Mouse (Mus musculus): ENCODE measurements around the gene Ttll5. TPM values are rescaled to one million over a fixed set of nuclear protein-coding genes. Genes with fewer than 3 reads are reported as not detected.

The Ttll5 gene
- 9.8 and 10.4 TPM in 2 replicates for polyA plus RNA-seq (2016; fragmentation: Nextera tagmentation; extraction: Ambion mirVana)

DNA sequence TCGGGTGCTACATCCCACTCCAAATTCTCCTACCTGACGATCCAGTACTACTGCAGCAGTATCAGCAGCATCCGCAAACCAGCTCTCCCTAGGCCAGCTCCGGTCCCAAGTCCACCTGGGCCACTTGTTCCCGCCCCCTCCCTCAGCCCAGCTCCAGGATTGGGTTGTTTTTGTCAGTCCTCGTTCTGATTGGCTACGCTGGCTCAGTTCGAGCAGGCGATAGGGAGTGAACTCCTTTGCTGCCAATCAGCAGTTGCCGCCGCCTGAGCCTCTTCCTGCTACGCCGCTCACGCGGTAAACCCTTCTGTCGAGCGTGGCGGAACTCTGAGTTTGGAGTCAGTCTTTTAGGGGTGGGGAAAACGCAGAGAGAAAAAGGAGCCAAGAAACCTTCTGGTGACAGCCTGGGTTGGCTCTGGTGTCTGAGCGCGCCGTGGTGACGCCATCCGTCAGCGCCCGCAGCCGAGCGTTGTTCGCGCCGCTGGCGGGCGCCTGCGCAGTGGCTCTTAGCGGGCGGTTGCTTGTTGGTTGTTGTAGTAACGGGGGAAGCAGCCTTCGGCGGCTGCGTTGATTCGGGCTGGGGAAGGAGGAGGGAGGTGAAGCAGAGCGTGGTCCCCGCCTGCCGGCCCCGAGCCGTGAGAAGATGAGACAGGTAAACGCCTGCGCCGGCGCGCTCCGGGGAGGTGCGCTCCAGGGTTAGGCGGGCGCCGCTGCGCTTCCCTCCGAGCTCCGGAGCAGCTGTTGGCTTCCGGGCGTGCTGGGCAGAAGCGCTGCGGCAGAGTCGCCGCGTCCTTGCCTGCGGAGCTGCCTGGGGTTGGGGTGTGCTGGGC, at the start of gene Ttll5, which contains the start of gene Erg28:
Gene Ttll5 (plus strand): TSS at position 222 of the 827 bp plus-strand sequence.
Gene Erg28 (minus strand): TSS at position 113 of the 827 bp plus-strand sequence.
- WGBS (ENCODE audit: insufficient replicate concordance): 1% methylated on average over 66 of the region's 67 CpGs
- Histone ChIP-seq H3K4me2 (peak within 1 kb of the TSS; percentile 83), H3K9ac (peak within 1 kb of the TSS; percentile 88), H3K9me3 (replicated peaks) (no peaks in the 10 kb centered on the region), H3K27me3 (replicated peaks) (no peaks in the 10 kb centered on the region), H3K4me1 (peaks cover 34% of the 10 kb centered on the region), H3K4me3 (peak within 1 kb of the TSS; percentile 85), H3K36me3 (peaks cover 57% of the 10 kb centered on the region), H3K27ac (peak within 1 kb of the TSS; percentile 97)
- peak; percentile 95 for ATAC-seq

DNA sequence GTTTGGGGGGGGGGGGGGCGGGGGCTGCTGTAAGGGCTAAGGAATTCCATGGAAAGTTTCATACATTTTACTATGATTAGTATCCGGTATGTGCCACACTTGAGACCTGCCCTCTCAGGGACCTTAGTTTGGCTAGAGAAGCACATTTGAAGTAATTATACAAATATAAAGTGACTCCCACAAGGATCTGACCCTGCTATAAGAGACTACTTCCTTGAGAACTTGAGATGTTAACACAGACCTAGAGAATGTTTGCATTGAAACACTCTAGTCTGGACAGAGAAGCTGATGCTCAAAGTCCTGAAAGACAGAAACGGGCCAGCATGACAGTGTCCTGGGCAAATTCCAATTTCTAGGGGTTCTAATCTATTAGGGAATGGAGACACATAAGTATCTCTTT, 45.5 kb upstream of the Ttll5 start:
- WGBS (ENCODE audit: insufficient replicate concordance): 53% methylated on average over 3 of the region's 3 CpGs
- Histone ChIP-seq H3K27ac (no peak overlapping the region), H3K9me3 (replicated peaks) (no peaks in the 10 kb centered on the region), H3K36me3 (no peaks in the 10 kb centered on the region), H3K4me1 (0 out of 2 replicates have a peak, but pooled peaks cover 5% of the 10 kb centered on the region), H3K9ac (no peak overlapping the region), H3K27me3 (replicated peaks) (no peaks in the 10 kb centered on the region), H3K4me3 (no peak overlapping the region), H3K4me2 (no peak overlapping the region)
- ATAC-seq: no peak

DNA sequence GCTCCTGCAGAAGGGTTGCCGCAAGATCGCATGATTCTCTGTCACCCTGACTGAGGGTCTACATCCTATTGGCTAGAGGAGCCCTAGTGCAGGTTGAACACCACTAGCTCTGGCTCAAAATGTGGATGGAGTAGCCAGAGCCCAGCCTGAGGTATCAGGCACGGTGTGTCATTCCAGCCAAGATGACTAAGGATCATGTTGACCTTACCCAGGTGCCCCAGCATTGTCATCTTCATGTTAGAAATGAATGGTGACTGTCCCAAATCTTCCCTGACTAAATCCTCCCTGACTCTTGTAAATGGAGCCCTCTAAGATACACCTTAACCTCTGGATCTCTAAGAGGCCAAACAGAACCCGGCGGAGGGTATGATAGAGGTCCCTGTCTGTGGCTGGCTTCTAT, 44.8 kb upstream of the Ttll5 start:
- H3K9ac ChIP-seq: no peak overlapping the region
- WGBS (ENCODE audit: insufficient replicate concordance): 80% methylated on average over 5 of the region's 5 CpGs
- no peak overlapping the region for H3K4me3 ChIP-seq
- ATAC-seq: no peak
- no peak overlapping the region for H3K27ac ChIP-seq
- no peak overlapping the region for H3K4me2 ChIP-seq
- no peaks in the 10 kb centered on the region for H3K27me3 ChIP-seq (replicated peaks)
- 0 out of 2 replicates have a peak, but pooled peaks cover 5% of the 10 kb centered on the region for H3K4me1 ChIP-seq
- no peaks in the 10 kb centered on the region for H3K36me3 ChIP-seq
- no peaks in the 10 kb centered on the region for H3K9me3 ChIP-seq (replicated peaks)

DNA sequence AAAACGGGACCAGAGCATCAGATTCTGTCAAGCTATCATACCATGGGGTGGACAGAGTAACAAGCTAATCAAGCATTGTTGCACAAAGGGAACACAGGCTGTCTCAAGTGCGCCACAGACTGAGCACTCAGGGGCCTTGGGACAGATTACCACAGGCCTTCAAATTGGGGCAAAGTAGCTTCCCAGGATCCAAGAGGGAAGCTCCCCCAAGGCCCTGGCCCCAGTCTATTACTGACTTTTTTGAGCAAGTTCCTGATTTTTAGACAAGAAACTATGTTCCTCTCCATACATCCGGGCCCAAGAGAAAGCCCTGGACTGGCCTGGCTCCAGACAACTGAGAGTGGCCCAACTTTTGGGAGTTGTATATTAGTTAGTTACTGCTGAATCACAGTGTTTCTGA, 42.9 kb upstream of the Ttll5 start:
- H3K27ac ChIP-seq: no peak overlapping the region

GRCm38 (mm10) chr12:85784916-85785815, 39.3 kb upstream of the Ttll5 start:
- H3K4me3 ChIP-seq: no peak overlapping the region
- ATAC-seq: peak; percentile 32
- WGBS (ENCODE audit: insufficient replicate concordance): 62% methylated on average over 19 of the region's 19 CpGs
- H3K36me3 ChIP-seq: no peaks in the 10 kb centered on the region
- H3K4me2 ChIP-seq: no peak overlapping the region
- H3K27ac ChIP-seq: 0 out of 2 replicates have a peak overlapping the region, but pooled peaks have one; percentile 11
- no peaks in the 10 kb centered on the region for H3K9me3 ChIP-seq (replicated peaks)
- no peak overlapping the region for H3K9ac ChIP-seq
- no peaks in the 10 kb centered on the region for H3K27me3 ChIP-seq (replicated peaks)
- H3K4me1 ChIP-seq: no peaks in the 10 kb centered on the region

More for the DNA sequence above, 42.9 kb upstream of the Ttll5 start:
- WGBS (ENCODE audit: insufficient replicate concordance): 61% methylated on average over 3 of the region's 3 CpGs
- Histone ChIP-seq H3K4me1 (0 out of 2 replicates have a peak, but pooled peaks cover 5% of the 10 kb centered on the region), H3K9me3 (replicated peaks) (no peaks in the 10 kb centered on the region), H3K4me2 (no peak overlapping the region), H3K4me3 (no peak overlapping the region), H3K36me3 (no peaks in the 10 kb centered on the region), H3K27me3 (replicated peaks) (no peaks in the 10 kb centered on the region), H3K9ac (no peak overlapping the region)
- no peak for ATAC-seq

- no peak for ATAC-seq
- H3K9me3 ChIP-seq (replicated peaks): no peaks in the 10 kb centered on the region
- no peak overlapping the region for H3K9ac ChIP-seq
- no peak overlapping the region for H3K4me3 ChIP-seq
- no peak overlapping the region for H3K27ac ChIP-seq
- WGBS (ENCODE audit: insufficient replicate concordance): 69% methylated on average over 4 of the region's 4 CpGs
- H3K4me2 ChIP-seq: no peak overlapping the region
- no peaks in the 10 kb centered on the region for H3K27me3 ChIP-seq (replicated peaks)
- no peaks in the 10 kb centered on the region for H3K4me1 ChIP-seq
- H3K36me3 ChIP-seq: no peaks in the 10 kb centered on the region
Measured at GRCm38 (mm10) chr12:85792158-85792557, 32.3 kb upstream of the Ttll5 start.

DNA sequence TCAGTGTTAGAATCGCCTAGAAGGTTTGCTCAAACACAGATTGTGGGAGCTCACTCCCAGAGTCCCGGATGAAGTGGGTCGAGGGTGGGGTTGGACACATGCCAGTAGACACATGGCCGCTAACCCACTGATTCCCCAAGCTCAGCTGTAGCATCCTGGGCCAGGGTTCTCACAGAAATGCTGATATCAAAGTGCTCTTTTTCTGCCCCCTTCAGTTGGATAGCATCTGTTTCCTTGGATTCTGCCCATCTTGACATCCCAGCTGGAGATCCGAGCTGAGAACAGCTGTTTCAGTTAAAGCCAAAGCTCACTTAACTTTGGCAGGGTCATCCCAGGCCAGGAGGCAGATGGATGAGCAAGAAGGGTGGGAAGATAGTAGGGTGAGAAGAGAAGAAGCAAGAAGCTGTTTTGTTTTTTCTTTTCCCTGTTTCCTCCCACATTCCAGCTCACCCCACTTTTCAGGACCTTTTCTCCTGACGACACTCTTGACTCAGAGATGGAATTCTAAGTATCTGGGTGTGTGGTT, 31.6 kb upstream of the Ttll5 start:
- Histone ChIP-seq H3K4me1 (no peaks in the 10 kb centered on the region), H3K4me3 (no peak overlapping the region), H3K4me2 (no peak overlapping the region), H3K9ac (no peak overlapping the region), H3K36me3 (no peaks in the 10 kb centered on the region), H3K27me3 (replicated peaks) (no peaks in the 10 kb centered on the region), H3K9me3 (replicated peaks) (no peaks in the 10 kb centered on the region), H3K27ac (no peak overlapping the region)
- ATAC-seq: no peak
- WGBS (ENCODE audit: insufficient replicate concordance): 56% methylated on average over 6 of the region's 6 CpGs

- H3K9me3 ChIP-seq (replicated peaks): no peaks in the 10 kb centered on the region
- no peak overlapping the region for H3K9ac ChIP-seq
- no peaks in the 10 kb centered on the region for H3K4me1 ChIP-seq
- no peak overlapping the region for H3K4me3 ChIP-seq
- ATAC-seq: no peak
- no peaks in the 10 kb centered on the region for H3K36me3 ChIP-seq
- H3K4me2 ChIP-seq: no peak overlapping the region
- H3K27ac ChIP-seq: no peak overlapping the region
- 57% methylated on average over 2 of the region's 2 CpGs for WGBS (ENCODE audit: insufficient replicate concordance)
- H3K27me3 ChIP-seq (replicated peaks): no peaks in the 10 kb centered on the region
Measured at GRCm38 (mm10) chr12:85794094-85794493, 30.4 kb upstream of the Ttll5 start.

DNA sequence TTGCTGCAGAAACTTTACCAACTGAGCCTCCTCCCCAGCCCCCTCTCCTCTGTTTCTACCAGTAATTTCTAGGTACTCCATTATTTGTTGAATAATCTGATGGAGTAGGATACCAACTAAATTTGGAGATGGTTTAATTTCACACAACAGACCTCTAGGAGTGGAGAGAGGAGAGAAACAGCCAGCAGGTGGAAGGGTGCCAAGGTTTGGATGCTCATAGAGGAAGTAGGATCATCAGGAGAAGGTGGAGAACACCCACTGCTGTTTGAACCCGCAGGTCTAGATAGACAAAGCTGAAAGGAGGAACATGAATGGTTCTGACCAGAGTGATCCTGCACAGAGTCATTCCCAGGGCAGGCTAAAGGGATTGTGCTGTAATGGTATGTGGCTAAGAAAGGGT, 28.9 kb upstream of the Ttll5 start:
- Histone ChIP-seq H3K9me3 (replicated peaks) (no peaks in the 10 kb centered on the region), H3K9ac (no peak overlapping the region), H3K27me3 (replicated peaks) (no peaks in the 10 kb centered on the region), H3K27ac (no peak overlapping the region), H3K4me3 (no peak overlapping the region), H3K4me2 (no peak overlapping the region), H3K4me1 (no peaks in the 10 kb centered on the region), H3K36me3 (no peaks in the 10 kb centered on the region)
- ATAC-seq: no peak
- WGBS (ENCODE audit: insufficient replicate concordance): 44% methylated on average over 1 of the region's 1 CpGs

- no peak overlapping the region for H3K4me2 ChIP-seq
- 70% methylated on average over 9 of the region's 9 CpGs for WGBS (ENCODE audit: insufficient replicate concordance)
- H3K9me3 ChIP-seq (replicated peaks): no peaks in the 10 kb centered on the region
- H3K9ac ChIP-seq: no peak overlapping the region
- no peak overlapping the region for H3K27ac ChIP-seq
- no peaks in the 10 kb centered on the region for H3K36me3 ChIP-seq
- H3K27me3 ChIP-seq (replicated peaks): no peaks in the 10 kb centered on the region
- H3K4me1 ChIP-seq: no peaks in the 10 kb centered on the region
- H3K4me3 ChIP-seq: no peak overlapping the region
- ATAC-seq: no peak
Measured at GRCm38 (mm10) chr12:85800031-85800430, 24.4 kb upstream of the Ttll5 start.

GRCm38 (mm10) chr12:85809726-85810125, 14.7 kb upstream of the Ttll5 start:
- H3K36me3 ChIP-seq: peaks cover 40% of the 10 kb centered on the region
- H3K27ac ChIP-seq: no peak overlapping the region
- no peak overlapping the region for H3K4me2 ChIP-seq
- H3K9ac ChIP-seq: no peak overlapping the region
- no peak overlapping the region for H3K4me3 ChIP-seq
- WGBS (ENCODE audit: insufficient replicate concordance): 38% methylated on average over 6 of the region's 6 CpGs
- H3K27me3 ChIP-seq (replicated peaks): no peaks in the 10 kb centered on the region
- no peaks in the 10 kb centered on the region for H3K9me3 ChIP-seq (replicated peaks)
- ATAC-seq: peak; percentile 64; the same call in 1 of the 2 replicates
- peaks cover 5% of the 10 kb centered on the region; the same call in 1 of the 2 replicates for H3K4me1 ChIP-seq

DNA sequence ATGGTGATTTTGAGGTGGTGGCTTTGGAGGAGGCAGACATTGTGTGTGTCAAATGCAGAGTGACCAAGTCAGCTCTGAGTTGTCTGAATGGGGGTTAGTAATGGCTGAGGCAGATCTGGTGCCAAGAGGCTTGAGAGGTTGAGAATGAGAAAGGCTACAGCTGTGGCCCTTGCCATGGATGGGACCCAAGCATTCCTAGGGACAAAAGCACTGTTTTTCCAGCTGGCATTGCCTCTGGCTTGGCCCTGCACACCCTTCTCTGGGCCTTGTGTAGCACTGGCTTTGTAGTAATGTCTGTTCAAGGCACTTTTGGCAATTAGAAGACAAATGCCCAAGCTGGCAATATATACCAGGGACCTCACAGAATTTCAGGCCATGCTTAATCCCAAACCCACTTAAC, 13.5 kb upstream of the Ttll5 start:
- Histone ChIP-seq H3K4me2 (no peak overlapping the region), H3K9me3 (replicated peaks) (no peaks in the 10 kb centered on the region), H3K36me3 (peaks cover 51% of the 10 kb centered on the region), H3K9ac (no peak overlapping the region), H3K4me3 (no peak overlapping the region), H3K27ac (no peak overlapping the region), H3K4me1 (peaks cover 5% of the 10 kb centered on the region; the same call in 1 of the 2 replicates), H3K27me3 (replicated peaks) (no peaks in the 10 kb centered on the region)
- ATAC-seq: no peak
